Mouse (Mus musculus) right cerebral cortex, postnatal 10 days (tissue): ENCODE measurements at regions not wholly inside any gene's neighbourhood (a gene's known extent, or its start where the extent isn't known, plus 50 kb on each side); places are given as distances from the start of the nearest gene placed in this dataset.

Experiments used
- DNase-seq, 2 experiments: peaks; one replicate each; pipeline ENCODE4 v3.0.0; 2021; ENCODE audit warnings: low spot score in 2 of 2

DNA sequence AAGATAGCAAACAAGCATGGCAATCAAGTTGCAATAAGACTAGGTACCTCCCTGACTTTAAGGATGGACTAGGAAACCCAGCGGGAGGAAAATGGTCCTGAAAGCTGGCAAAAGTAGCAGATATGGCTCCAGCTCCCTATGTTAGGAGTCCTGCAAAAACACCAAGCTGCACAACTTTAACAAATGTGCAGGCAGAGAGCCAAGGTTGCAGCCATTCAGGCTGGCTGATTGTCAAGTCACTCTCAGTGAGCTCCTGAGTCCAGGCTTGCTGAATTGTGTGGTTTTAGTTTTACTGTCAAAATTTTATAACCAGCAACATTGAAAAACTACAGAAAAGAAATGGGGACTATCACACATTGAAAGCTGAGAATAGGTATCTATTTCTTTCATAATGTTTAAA lies 1122.8 kb upstream of the Slc10a2 start:
- no peak for DNase-seq

DNA sequence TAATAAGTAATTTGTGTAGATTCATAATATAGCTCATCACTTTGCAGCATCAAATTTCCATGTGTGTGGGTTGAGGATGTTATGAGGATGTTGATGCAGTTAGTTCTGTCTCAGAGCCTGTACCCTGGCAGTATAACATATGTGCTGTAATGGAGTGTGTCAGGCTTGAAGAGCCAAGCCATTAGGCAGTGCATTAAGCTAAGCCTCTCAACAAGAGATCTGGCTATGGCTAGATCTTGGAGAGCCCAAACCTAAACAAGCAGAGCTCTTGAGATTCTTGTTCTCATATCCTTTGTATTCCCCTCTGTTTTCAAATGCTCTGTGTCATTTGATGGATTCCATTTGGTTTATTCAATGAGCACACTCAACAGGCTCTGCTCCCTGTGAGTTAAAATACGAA lies 1120.0 kb upstream of the Slc10a2 start:
- DNase-seq: no peak

GRCm38 (mm10) chr8:6207617-6208349 lies 1102.6 kb upstream of the Slc10a2 start:
- peak; percentile 23 to 32 for DNase-seq

GRCm38 (mm10) chr8:6204051-6204745 lies 1099.0 kb upstream of the Slc10a2 start:
- no peak for DNase-seq

GRCm38 (mm10) chr8:6191431-6191830 lies 1086.3 kb upstream of the Slc10a2 start:
- DNase-seq: no peak

- DNase-seq: no peak
These were observed 1083.3 kb upstream of the Slc10a2 start for GRCm38 (mm10) chr8:6188422-6188821.

DNA sequence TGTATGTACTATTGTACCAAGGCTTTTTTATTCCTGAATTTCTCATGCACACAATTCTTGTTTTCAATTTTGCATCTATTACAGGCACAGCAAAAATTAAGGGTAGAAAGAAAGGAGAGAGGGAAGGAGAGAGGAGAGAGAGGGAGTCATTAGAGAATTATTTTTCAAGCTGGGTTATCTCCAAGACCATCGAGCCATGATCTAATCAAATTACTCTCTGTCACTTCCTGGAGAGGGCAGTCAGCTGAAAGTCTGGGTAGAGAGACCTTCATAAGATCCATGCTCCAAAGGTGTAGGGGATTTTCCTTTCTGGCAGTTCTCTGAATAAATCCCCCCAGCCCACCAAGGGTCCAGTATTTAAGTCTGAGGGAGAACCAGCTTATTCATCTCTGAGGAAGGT lies 1081.4 kb upstream of the Slc10a2 start:
- no peak for DNase-seq

GRCm38 (mm10) chr8:6179602-6180001 lies 1074.5 kb upstream of the Slc10a2 start:
- no peak for DNase-seq

DNA sequence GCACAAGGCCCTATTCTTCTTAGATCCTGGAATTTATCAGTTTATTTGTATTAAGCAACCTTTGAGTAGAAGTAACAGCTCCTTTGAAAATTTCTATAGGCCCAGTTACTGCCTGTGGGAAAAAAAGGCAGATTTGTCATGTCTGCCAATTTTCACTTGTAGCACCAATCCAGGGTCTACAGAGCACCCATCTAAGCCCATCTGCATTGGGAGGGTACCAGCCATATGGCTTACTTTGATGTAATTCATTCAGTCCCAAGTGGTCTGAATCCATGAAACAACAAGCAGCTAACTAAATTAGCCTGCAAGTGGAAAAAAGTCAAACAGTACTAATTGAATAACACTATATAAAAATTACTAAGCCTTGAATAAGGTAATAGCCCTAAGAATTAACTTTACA lies 1061.3 kb upstream of the Slc10a2 start:
- no peak for DNase-seq

DNA sequence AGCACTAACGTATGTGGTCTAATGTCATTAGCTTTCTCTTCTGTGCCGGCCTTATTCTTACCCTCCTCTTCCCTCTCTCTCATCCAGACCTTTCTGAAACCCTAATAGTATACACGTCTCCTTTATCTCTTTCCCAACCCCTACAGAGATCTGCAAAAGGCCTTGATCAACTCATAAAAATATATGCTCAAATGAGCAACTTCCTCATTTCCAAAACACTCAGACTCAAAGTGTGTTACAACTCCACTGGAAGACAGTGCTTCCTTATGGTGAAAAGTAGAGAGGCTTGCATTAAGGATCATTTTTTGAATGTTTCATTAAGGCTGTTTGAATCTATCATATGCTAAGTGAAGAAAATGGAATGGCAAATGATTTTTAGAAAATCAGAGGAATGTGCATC lies 1060.1 kb upstream of the Slc10a2 start:
- DNase-seq: no peak

DNA sequence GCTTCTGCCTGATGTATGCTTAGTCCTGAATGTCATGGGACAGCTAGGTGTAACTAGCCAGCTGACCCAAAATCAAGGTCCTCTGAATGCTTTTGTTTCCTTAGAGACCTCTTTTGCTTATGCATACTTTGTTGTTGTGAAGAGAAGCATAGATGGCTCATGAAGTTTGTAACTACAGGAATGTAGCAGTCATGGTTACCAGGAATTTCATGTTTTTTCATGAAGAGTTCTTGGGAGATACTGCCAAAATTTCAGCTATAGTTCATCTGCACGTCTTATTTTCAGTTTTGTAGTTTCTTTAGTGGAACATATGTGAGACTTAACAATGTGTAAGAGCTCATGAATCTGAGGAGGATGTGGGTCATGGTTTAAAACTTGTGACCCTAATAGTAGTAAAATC lies 1059.6 kb upstream of the Slc10a2 start:
- no peak for DNase-seq

- no peak for DNase-seq
These were observed 1039.4 kb upstream of the Slc10a2 start for GRCm38 (mm10) chr8:6144588-6144987.

DNA sequence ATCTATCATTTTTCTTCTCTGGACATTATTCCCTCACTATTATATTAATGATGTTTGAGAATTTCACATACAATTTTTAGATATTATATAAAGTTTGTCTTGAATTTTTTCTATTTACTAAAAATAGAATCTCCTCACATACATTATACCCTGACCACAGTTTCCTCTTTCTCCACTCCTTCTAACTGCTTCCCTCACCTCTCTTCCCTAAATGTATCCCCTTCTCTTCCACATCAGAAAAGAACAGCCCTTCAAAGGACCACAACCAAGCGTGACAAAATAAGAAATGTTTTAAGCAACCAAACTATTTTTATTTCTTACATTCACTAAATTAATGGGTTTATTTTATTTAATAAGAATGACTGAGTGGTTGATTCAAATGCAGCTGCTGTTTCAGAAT lies 1034.9 kb upstream of the Slc10a2 start:
- no peak for DNase-seq

DNA sequence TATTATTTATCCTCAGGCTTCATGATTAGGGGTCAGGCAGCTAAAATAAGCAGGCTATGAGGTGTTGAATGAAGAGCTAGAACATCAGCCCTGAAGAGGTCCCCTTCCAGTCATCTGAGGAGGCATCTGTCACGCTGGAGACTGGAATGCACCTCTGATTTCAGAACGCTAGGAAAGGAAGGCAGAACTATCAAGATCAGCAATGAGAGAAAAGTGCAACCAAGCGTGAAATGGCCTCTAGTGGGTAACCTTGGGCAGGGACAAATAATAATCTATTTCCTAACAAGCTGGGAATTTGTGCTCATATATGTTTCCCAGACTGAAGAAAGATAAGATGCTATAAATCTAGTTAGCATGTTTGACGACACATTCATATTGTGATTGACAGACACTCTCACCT lies 1034.0 kb upstream of the Slc10a2 start:
- no peak for DNase-seq

GRCm38 (mm10) chr8:6132243-6132751 lies 1027.1 kb upstream of the Slc10a2 start:
- no peak for DNase-seq

DNA sequence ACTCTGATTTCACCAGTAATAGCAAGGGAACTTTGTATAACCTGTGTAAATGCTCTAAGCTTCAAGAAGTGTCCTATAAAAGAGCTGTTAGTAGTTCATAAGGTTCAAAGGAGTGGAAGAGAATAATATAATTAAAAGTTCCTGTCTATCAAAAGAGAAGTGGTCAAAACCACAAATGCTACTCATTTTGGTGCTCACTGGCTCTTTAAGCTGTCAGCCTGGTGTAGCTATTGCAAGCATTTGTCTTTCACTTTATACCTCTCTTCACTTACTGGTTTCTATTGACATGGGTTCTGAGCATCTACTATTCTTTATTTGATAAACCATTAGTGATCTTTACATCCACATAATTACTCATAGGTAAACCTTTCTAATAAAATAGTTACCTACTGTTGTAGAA lies 1020.1 kb upstream of the Slc10a2 start:
- DNase-seq: no peak

- DNase-seq: no peak
These were observed 1014.4 kb upstream of the Slc10a2 start for GRCm38 (mm10) chr8:6119506-6119905.

- no peak for DNase-seq
These were observed 1006.2 kb upstream of the Slc10a2 start for GRCm38 (mm10) chr8:6111351-6111750.

DNA sequence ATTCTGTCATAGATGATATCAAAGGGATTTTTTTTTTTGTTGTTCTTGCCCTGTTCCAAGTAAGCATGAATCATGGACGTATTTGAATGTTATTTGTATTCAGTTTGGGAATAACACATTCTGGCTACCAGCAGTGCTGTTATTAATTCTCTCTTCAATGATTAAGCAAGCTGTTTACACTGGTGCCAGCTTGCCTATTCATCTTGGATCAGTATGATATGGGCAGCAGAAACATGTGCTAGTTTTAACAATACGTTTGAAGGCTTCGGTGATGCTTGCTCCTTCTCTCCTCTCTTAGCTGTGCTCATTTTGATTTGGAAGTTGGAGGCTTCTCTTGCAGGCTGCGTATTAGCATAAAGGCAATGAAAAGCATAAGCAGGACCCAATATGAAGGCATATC lies 984.9 kb upstream of the Slc10a2 start:
- DNase-seq: no peak

- DNase-seq: peak; percentile 78 to 79
These were observed 938.9 kb upstream of the Slc10a2 start for GRCm38 (mm10) chr8:6043939-6044577.

- peak; percentile 58 to 77 for DNase-seq
These were observed 907.1 kb upstream of the Slc10a2 start for GRCm38 (mm10) chr8:6012206-6012605.

- no peak for DNase-seq
These were observed 906.0 kb upstream of the Slc10a2 start for GRCm38 (mm10) chr8:6011182-6011581.

DNA sequence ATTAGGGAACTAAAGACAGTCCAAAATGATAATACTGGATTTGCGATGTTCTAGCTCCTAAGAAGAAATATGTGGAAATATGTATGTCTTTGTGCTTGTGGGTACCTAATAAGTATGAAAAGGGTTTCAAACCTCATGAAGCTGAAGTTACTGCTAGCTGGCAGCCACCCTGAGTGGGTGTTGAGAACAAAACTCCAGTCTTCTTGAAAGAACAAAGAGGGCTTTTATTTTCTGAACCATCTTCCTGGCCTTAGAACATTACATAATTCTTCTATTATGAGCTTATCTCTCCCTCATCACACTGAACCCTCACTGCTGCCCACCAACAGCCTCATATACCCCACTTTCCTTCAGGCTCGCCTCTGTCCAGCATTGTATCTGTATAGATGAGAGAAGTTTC lies 905.6 kb upstream of the Slc10a2 start:
- DNase-seq: no peak
